Mouse (Mus musculus) lung, postnatal 10 days (tissue): ENCODE measurements around the gene Znrf3.

ENCODE experiments used
- DNase-seq: peaks from one replicate; pipeline ENCODE4 v3.0.0; 2021

Znrf3 gene

GRCm38 (mm10) chr11:5381226-5381625 lies 63.4 kb downstream of the Znrf3 start:
- no peak for DNase-seq

DNA sequence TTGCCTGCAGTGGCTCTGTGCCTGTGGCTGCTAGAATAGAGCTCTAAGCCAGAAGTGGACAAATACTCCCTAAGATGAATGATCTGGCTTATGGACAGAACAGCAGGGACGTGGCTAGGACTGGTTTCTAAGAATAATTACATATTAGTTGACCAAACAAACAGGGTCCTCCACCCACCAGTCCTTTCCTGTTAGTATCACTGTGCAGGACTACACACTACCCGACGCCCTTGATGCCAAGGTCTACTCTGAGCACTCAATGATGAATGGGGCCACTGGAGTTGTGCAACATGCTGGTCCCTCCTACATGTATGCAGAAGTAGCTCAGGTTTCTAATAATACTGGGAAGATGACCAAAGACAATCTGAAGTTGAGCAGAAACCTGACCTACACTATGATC lies 64.4 kb downstream of the Znrf3 start:
- DNase-seq: peak; percentile 51

DNA sequence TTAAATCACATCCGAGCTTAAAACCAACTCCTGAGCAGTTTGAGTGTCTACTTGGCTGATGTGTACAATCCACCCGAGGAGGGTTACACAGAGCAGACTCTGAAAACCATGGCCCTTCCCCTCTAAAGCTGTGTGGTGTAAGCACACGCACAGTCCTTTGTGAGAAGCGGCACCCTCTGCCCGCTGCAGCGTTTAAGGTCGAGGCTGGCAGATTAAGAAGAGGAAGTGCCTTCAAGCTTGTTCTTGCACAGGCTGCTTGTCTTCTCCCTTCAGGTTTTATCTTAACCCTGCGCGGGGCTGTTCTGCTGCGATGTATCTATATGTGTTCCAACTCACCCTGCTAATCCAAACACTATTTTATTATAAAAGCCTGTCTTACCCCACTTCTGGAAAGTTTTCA lies 75.5 kb downstream of the Znrf3 start:
- DNase-seq: no peak

- peak; percentile 30 for DNase-seq
Observed at GRCm38 (mm10) chr11:5368492-5368891, 76.2 kb downstream of the Znrf3 start.

DNA sequence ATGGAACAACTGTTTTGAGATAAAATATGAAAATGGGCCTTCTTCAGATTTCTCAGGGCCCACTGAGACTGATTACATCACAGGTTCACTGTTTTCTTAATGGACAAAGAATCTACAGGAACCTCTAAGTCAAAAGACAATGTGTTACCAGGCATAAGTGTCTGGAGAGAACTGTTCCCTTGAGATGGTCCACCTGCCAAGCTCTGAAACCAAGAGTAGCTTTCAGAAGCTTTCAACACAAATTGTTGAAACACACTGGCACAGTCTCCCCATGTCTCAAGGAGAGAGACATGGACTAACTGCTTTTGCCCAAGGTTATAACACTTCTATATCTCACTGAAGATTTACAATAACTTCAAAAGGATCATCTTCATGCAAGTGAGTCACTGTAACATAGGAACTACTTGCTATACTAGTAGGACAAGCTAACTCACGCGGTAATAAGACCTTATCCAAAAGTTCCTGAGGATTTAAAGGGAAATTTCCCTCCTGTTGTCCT lies 89.3 kb downstream of the Znrf3 start:
- DNase-seq: peak; percentile 32

DNA sequence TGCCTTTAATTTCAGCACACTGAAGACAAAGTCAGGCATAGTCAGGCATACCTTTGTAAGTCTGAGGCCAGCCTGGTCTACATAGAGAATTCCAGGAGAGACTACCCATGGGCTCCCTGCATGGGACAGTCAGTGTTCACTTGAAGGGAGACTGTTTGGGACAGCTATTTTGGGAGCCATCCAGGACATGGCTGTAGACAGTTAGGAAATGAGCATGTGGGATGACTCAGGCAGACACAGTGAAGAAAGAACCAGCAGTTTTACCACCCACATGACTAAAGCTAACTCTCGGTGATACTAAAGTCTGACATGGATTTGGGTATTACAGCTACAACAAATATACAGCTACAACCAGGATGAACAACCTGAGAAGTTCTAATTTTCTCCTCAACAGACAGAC lies 89.9 kb downstream of the Znrf3 start:
- DNase-seq: peak; percentile 61

DNA sequence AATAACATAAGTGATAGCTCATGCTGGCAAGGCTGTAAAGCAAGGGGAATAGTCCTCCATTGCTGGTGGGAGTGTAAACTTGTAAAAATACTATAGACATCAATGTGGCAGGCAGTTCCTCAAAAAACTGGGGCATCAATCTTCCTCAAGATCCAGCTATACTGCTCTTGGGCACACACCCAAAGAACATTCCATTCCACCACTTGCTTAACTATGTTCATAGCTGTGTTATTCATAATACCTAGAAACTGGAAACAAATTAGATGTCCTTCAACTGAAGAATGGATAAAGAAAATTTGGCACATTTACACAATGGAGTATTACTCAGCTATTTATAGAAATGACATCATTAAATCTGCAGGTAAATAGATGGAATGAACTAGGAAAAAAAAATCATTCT lies 91.6 kb downstream of the Znrf3 start:
- DNase-seq: no peak

DNA sequence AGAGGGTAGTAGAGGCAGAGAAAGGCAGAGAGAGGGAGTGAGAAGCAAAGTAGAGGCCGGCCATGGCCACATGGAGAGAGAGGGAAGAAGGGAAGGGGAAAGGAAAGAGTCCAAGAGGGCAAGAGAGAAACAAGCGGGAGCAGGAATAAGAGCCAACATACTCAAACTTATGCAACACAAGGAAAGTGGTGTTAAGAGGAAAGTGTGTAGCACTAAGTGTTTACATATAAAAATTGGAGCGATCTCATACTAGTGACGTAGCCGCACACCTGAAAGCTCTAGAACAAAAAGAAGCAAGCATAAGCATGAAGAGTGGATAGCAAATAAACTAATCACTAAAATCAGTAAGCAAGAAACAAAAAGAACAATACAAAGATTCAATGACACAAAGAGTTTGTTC lies 95.2 kb downstream of the Znrf3 start:
- DNase-seq: peak; percentile 13

- peak; percentile 12 for DNase-seq
Observed at GRCm38 (mm10) chr11:5346845-5347640, 97.6 kb downstream of the Znrf3 start.

- DNase-seq: no peak
Observed at GRCm38 (mm10) chr11:5343748-5344147, 100.9 kb downstream of the Znrf3 start.

- no peak for DNase-seq
Observed at GRCm38 (mm10) chr11:5339732-5340131, 104.9 kb downstream of the Znrf3 start.

DNA sequence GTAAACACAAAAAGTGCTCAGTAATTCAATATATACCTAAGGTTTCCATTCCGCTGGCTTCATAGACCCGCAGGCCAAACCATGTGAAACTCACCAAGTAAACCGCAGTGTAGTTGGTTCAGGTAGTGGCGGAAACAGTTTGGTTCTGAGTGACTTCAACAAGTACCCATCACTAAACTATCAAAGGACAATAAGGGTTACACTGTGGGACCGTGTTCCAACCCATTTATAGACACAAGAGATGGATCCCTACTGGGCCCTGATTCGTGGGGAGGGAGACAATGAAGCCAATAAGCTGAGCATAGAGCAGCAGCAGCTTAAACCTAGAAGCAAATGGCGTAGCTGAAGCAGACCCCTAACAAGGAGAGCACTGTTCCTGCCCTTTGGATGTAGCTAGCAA lies 107.8 kb downstream of the Znrf3 start:
- no peak for DNase-seq

DNA sequence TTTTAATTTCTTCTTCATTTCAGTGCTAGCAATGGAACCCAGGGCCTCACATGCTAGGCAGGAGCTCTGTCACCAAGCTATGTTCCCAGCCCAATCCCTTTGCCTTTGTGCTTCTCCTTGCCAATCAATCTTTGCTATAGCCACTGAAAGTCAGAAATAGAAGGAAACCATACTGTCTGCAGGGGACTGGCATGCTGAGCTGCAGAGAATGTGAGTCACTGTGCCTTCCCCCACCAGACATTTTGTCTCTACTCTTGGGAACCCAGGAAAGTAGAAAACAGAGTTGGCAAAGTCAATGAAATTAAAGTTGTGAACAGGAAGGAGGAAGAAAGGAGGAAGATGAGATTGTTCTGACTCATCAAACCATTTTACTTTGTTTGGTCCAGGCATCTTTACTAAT lies 108.4 kb downstream of the Znrf3 start:
- DNase-seq: no peak

- no peak for DNase-seq
Observed at GRCm38 (mm10) chr11:5330851-5331250, 113.8 kb downstream of the Znrf3 start.

DNA sequence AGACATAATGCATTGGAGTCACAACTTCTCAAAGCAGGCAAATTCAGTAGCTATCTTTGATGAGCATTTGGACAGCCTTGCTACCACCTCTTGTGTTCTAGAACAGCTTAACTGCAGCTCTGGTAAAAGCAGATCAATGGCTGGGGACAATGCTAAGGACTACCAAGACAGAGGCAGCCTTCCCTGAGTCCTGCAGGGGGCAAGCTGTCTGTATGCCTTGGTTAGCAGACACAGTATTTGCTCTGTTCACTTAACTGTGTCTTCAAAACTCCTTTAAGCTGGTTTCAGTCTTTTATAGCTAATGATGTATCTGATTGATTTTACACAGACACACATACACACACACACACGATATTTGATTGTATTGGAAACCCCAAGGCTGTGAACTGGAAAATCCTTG lies 117.0 kb downstream of the Znrf3 start:
- DNase-seq: peak; percentile 11

- no peak for DNase-seq
Observed at GRCm38 (mm10) chr11:5326252-5326651, 118.4 kb downstream of the Znrf3 start.

- no peak for DNase-seq
Observed at GRCm38 (mm10) chr11:5325217-5325616, 119.4 kb downstream of the Znrf3 start.

- DNase-seq: no peak
Observed at GRCm38 (mm10) chr11:5324296-5324695, 120.4 kb downstream of the Znrf3 start.

DNA sequence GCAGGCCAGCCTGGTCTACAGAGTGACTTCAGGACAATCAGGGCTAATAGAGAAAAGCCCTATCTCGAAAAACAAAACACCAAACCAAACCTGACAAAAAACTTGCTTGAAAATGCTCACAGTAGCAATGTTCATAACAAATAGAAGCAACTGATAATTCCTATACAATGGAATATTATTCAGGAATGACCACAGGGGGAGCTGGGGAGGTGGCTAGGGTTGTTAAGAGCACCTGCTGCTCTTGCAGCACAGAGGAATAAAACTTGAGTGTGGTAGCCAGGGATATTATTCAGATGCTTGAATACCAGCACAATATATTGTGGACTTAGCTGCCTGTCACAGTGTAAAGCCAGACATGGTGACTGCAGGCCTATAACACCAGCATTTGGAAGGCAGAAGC lies 123.0 kb downstream of the Znrf3 start:
- peak; percentile 11 for DNase-seq

GRCm38 (mm10) chr11:5318976-5319375 lies 125.7 kb downstream of the Znrf3 start:
- peak; percentile 27 for DNase-seq

DNA sequence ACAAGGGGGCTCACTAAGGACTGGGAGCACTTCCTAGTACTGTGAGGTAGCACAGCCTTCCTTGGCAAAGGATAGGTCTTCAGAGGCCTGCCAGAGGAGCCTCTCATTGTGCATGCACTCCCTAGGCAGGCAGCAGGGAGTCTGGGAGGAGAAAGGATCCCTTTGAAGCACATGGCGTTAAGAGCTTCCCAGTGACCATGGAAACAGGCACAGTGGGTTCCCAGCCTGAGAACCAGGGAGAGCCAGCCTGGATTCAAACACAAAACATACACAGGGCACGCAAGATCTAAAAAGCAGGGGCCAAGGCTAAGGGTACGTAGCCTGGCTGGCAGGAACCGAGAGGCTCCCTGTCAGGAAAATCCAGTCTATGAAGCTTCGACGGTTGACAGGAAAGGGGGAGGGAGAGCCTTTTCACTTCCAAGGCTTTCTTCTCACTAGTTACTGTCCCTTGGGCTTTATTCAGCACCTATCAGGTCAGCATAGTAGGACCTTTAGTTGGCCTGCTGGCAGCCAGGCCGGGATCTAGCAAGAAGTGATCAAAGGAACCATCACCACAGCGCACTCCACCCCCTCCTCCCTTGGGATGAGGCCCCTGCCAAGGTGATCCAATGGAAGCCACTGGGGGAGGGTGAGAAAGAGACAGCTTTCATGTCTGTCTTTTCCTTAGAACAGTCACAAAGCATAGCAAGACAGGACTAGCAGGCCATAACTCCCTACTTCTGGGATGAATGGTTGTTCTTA lies 126.4 kb downstream of the Znrf3 start:
- peak; percentile 16 for DNase-seq

DNA sequence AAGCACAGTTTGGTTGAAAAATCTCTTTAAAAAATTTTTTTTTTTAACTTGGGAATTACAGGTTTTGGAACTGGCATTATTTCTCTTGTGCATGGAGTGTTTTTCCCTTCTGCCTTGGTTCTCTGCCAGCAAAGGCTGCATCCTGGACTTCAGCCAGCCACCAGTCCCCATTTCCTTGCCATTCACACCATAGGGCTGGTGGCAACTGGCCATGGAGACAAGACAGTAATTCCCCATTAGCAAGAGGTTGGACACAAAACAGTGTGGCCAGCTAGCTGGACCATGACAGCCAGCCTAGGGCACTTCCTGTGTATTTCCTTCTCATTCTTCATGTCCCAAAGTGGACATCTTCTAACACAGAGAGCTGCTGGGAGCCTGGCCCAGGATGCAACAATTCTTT lies 129.9 kb downstream of the Znrf3 start:
- DNase-seq: peak; percentile 71

- no peak for DNase-seq
Observed at GRCm38 (mm10) chr11:5314330-5314741, 130.3 kb downstream of the Znrf3 start.
